In the genomic region with DNA sequence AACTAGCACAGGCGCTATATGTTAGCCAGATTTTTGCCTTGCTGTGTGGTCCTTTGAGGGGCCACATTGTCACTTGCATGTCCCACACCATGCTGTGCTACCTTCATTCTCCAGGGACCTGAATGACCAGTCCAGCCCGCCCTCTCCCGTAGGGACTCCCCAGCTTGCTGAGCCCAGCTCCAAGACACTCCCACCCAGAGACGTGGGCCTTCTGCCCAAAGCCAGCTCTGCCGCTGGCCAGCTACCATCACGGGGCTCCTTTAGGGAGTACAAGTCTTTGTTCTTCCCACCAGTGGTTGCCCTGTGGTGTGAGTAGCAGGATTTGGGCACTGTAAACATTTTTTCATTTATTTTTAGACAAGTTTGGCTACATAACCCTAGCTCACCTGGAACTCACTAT, we compare ENCODE assay signal across 13 mouse cellular contexts.
DNase-seq lines count a peak whose midpoint lies in the region; ATAC-seq and TF ChIP-seq lines count a peak whose summit lies in the region.
"Had no signal": no experiment of that assay in that cellular context is flagged by ENCODE, and none has a peak within 500 bp of the region (broad histone marks: within the 10 kb centered on the region; RNA-seq: fewer than 3 reads in every experiment).

No protein-coding gene starts in this region.

- H3K27ac ChIP-seq in hindbrain, embryonic 16.5 days (ENCODE audit: low read depth, low read length), result no peak overlapping the region
- H3K27ac ChIP-seq in hindbrain, embryonic 13.5 days, result no peak overlapping the region
- no peak overlapping the region for H3K27ac ChIP-seq in neural tube, embryonic 13.5 days (replicated peaks)
- peak overlapping the region; percentile 31; the same call in 1 of the 2 replicates for H3K27ac ChIP-seq in stomach, postnatal 0 days (replicated peaks)
- H3K27ac ChIP-seq: heart, adult 2 months had no signal

- no peaks in the 10 kb centered on the region for H3K36me3 ChIP-seq in hindbrain, embryonic 16.5 days (ENCODE audit: control insufficient read depth, insufficient read depth, low read length)
- no peaks in the 10 kb centered on the region for H3K36me3 ChIP-seq in hindbrain, embryonic 13.5 days
- no peaks in the 10 kb centered on the region for H3K36me3 ChIP-seq in neural tube, embryonic 13.5 days
- H3K36me3 ChIP-seq in stomach, postnatal 0 days (ENCODE audit: control insufficient read depth, insufficient read depth, low read length), result no peaks in the 10 kb centered on the region

- ATAC-seq in hindbrain, embryonic 16.5 days, result peak; percentile 52; the same call in 1 of the 2 replicates
- ATAC-seq in hindbrain, embryonic 13.5 days (ENCODE audit: low FRiP score), result no peak
- 0 out of 2 replicates have a peak, but pooled peaks have one; percentile 37 for ATAC-seq in neural tube, embryonic 13.5 days (ENCODE audit: low read depth)
- no peak for ATAC-seq in stomach, postnatal 0 days (ENCODE audit: low FRiP score, low TSS enrichment)
- ATAC-seq: inflammation-experienced regulatory T-cells, adult 6 months had no signal

- no peak for TF ChIP-seq CTCF in stomach, postnatal 0 days (IDR thresholded peaks at IDR 0.05; ENCODE audit: low read depth)

- H3K4me1 ChIP-seq in hindbrain, embryonic 16.5 days (ENCODE audit: control insufficient read depth, insufficient read depth, low read depth, low read length), result peaks cover 18% of the 10 kb centered on the region
- H3K4me1 ChIP-seq in hindbrain, embryonic 13.5 days (replicated peaks), result peaks cover 36% of the 10 kb centered on the region
- H3K4me1 ChIP-seq in neural tube, embryonic 13.5 days (replicated peaks), result peaks cover 35% of the 10 kb centered on the region
- H3K4me1 ChIP-seq in stomach, postnatal 0 days (replicated peaks; ENCODE audit: control insufficient read depth, insufficient read depth), result peaks cover 8% of the 10 kb centered on the region

- peak; percentile 73 for DNase-seq in adrenal gland, postnatal 14 days
- no peak for DNase-seq in adrenal gland, postnatal 4 days (ENCODE audit: low spot score in 2 of 2)
- DNase-seq in neural tube, embryonic 10.5 days (ENCODE audit: extremely low spot score, low spot score), result no peak
- no peak for DNase-seq in stomach, postnatal 0 days (ENCODE audit: low spot score)
- no peak for DNase-seq in left cerebral cortex, adult 9 months (ENCODE audit: low spot score in 2 of 2)
- DNase-seq: cerebellum, adult 18-20 months had no signal

- H3K9ac ChIP-seq in hindbrain, embryonic 16.5 days (ENCODE audit: low read depth, low read length), result no peak overlapping the region
- H3K9ac ChIP-seq in hindbrain, embryonic 13.5 days, result no peak overlapping the region
- H3K9ac ChIP-seq in neural tube, embryonic 13.5 days, result no peak overlapping the region
- no peak overlapping the region for H3K9ac ChIP-seq in stomach, postnatal 0 days (ENCODE audit: low read length)

- H3K27me3 ChIP-seq in hindbrain, embryonic 16.5 days (replicated peaks; ENCODE audit: control insufficient read depth, insufficient read depth, low read length), result no peaks in the 10 kb centered on the region
- peaks cover 6% of the 10 kb centered on the region; the same call in 1 of the 2 replicates for H3K27me3 ChIP-seq in hindbrain, embryonic 13.5 days
- peaks cover 3% of the 10 kb centered on the region; the same call in 1 of the 2 replicates for H3K27me3 ChIP-seq in neural tube, embryonic 13.5 days
- no peaks in the 10 kb centered on the region for H3K27me3 ChIP-seq in stomach, postnatal 0 days (ENCODE audit: control insufficient read depth, insufficient read depth, low read length)
- H3K27me3 ChIP-seq: megakaryocyte, embryonic 14.5 days had no signal

- TF ChIP-seq EP300 in stomach, postnatal 0 days (optimal IDR thresholded peaks at IDR 0.05), result no peak

- no peak overlapping the region for H3K4me3 ChIP-seq in hindbrain, embryonic 16.5 days (ENCODE audit: low read length)
- H3K4me3 ChIP-seq in hindbrain, embryonic 13.5 days, result no peak overlapping the region
- H3K4me3 ChIP-seq in neural tube, embryonic 13.5 days, result no peak overlapping the region
- H3K4me3 ChIP-seq in stomach, postnatal 0 days (ENCODE audit: low read depth, low read length), result no peak overlapping the region
- H3K4me3 ChIP-seq: erythroblast, embryonic 14.5 days; heart, adult 2 months; megakaryocyte, embryonic 14.5 days had no signal

- no peaks in the 10 kb centered on the region for H3K9me3 ChIP-seq in hindbrain, embryonic 16.5 days (ENCODE audit: control insufficient read depth, low read length)
- H3K9me3 ChIP-seq in hindbrain, embryonic 13.5 days, result no peaks in the 10 kb centered on the region
- H3K9me3 ChIP-seq in neural tube, embryonic 13.5 days, result no peaks in the 10 kb centered on the region
- H3K9me3 ChIP-seq in stomach, postnatal 0 days (ENCODE audit: control insufficient read depth, low read length), result no peaks in the 10 kb centered on the region
- H3K9me3 ChIP-seq: megakaryocyte, embryonic 14.5 days had no signal

- WGBS in hindbrain, embryonic 16.5 days, result 52% methylated on average over 6 of the region's 6 CpGs
- 61% methylated on average over 6 of the region's 6 CpGs for WGBS in hindbrain, embryonic 13.5 days
- WGBS in neural tube, embryonic 13.5 days, result 73% methylated on average over 6 of the region's 6 CpGs
- 46% methylated on average over 6 of the region's 6 CpGs for WGBS in stomach, postnatal 0 days

- no peak overlapping the region for H3K4me2 ChIP-seq in hindbrain, embryonic 16.5 days (ENCODE audit: low read length)
- H3K4me2 ChIP-seq in hindbrain, embryonic 13.5 days, result no peak overlapping the region
- H3K4me2 ChIP-seq in neural tube, embryonic 13.5 days, result no peak overlapping the region
- no peak overlapping the region for H3K4me2 ChIP-seq in stomach, postnatal 0 days (replicated peaks; ENCODE audit: low read depth)

Comparison
In these comparisons a context has a peak if more than half of its experiments do, and no peak if none do; other contexts are left out.
1. ATAC-seq: peak in hindbrain, embryonic 16.5 days (single experiment) and neural tube, embryonic 13.5 days (single experiment); none in hindbrain, embryonic 13.5 days (single experiment) and stomach, postnatal 0 days (single experiment).